Mouse (Mus musculus) E14TG2a.4 (cell line): ENCODE measurements around the gene Hmgb4.

Experiments
- H3K27me3 ChIP-seq: 2 replicates; pipeline ENCODE4 v1.6.1; 2014; ENCODE audit warnings: low read length, control low read depth; ENCODE audit not compliant: insufficient read depth
- H3K36me3 ChIP-seq: 2 replicates; pipeline ENCODE4 v1.6.1; 2014; ENCODE audit warnings: low read length, control low read depth; ENCODE audit not compliant: insufficient read depth
- H3K4me1 ChIP-seq: replicated peaks from 2 replicates; pipeline ENCODE4 v1.6.1; 2014; ENCODE audit warnings: low read depth, low read length, control low read depth
- H3K4me3 ChIP-seq: replicated peaks from 2 replicates; pipeline ENCODE4 v1.5.1; 2014; ENCODE audit warnings: mild to moderate bottlenecking, low read length
- H3K9me3 ChIP-seq: 2 replicates; pipeline ENCODE4 v1.6.1; 2014; ENCODE audit warnings: low read length, control low read depth
- CTCF ChIP-seq: conservative IDR thresholded peaks from 2 replicates; pipeline ENCODE4 v1.5.1; 2014; ENCODE audit warnings: low read length
- NANOG ChIP-seq: IDR thresholded peaks from 2 replicates; pipeline ENCODE4 v1.6.1; 2014; ENCODE audit warnings: borderline replicate concordance, low read length, mixed read lengths
- POU5F1 ChIP-seq: IDR thresholded peaks from 2 replicates; pipeline ENCODE4 v1.6.1; 2014; ENCODE audit warnings: low read length, borderline replicate concordance

The Hmgb4 gene

DNA sequence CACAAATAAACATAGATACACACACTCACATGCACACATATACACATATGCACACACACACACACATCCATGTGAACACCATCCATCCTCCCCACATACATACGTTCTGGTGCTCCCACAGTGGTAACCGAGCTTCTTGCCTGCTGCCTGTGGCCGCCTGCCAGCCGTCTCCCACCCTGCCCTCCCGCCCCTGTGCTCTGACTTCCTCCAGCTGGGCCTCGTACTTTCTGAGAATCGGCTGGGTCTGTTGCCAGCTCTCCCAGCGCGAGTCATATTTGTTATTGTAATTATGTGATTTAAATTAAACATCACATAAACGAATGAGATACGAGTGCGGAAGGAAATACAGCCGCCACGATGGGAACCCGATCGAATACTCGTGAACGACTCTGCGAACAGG lies 10.2 kb upstream of the Hmgb4 start:
- Histone ChIP-seq H3K9me3 (peaks cover 5% of the 10 kb centered on the region), H3K36me3 (no peaks in the 10 kb centered on the region), H3K4me3 (no peak overlapping the region), H3K4me1 (peaks cover 29% of the 10 kb centered on the region), H3K27me3 (peaks cover 5% of the 10 kb centered on the region)
- TF ChIP-seq CTCF, result no peak
- no peak for TF ChIP-seq POU5F1
- no peak for TF ChIP-seq NANOG

GRCm38 (mm10) chr4:128270177-128270576 lies 9.4 kb upstream of the Hmgb4 start:
- no peak overlapping the region for H3K4me3 ChIP-seq
- TF ChIP-seq POU5F1, result no peak
- peaks cover 5% of the 10 kb centered on the region for H3K9me3 ChIP-seq
- peaks cover 2% of the 10 kb centered on the region for H3K27me3 ChIP-seq
- H3K4me1 ChIP-seq, result peaks cover 21% of the 10 kb centered on the region
- no peaks in the 10 kb centered on the region for H3K36me3 ChIP-seq

DNA sequence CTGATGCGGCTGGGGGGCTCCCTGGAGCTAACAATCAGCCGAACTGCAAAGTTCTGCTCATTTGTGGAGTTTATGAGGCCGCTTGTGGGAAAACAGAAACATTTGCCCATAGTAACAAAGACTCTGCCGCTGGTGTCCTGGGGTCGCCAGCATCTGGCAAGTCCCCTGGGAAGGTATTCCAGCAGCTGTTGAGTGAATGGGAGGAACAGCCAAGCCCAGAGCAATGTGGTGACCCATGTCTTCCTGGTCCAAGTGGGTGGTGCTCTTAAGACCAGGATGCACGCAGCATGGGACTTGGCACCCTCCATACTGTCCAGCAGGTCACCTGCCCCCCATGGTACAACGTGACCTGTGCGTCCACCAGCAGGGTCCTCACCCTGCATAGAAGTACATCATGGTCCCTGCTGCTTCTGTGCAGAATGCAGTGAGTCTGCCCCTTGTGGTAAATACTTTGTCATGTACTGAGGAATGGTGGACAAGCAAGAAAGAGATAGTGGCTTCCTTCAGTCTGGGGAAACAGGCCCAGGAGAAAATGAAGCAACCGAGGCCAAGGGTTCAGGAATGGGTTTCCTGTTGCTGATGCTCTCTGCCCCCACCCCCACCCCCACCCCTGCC lies 8.6 kb upstream of the Hmgb4 start:
- Histone ChIP-seq H3K36me3 (no peaks in the 10 kb centered on the region), H3K4me3 (no peak overlapping the region), H3K9me3 (peaks cover 5% of the 10 kb centered on the region), H3K27me3 (peaks cover 2% of the 10 kb centered on the region; the same call in 1 of the 2 replicates), H3K4me1 (peaks cover 15% of the 10 kb centered on the region; the same call in 1 of the 2 replicates)
- TF ChIP-seq POU5F1 (no peak), CTCF (no peak), NANOG (no peak)

- TF ChIP-seq CTCF (no peak), NANOG (no peak), POU5F1 (no peak)
- H3K4me1 ChIP-seq, result no peaks in the 10 kb centered on the region
Measured at GRCm38 (mm10) chr4:128265341-128265740, 4.6 kb upstream of the Hmgb4 start.

GRCm38 (mm10) chr4:128264491-128264890 lies 3.7 kb upstream of the Hmgb4 start:
- no peak for TF ChIP-seq POU5F1
- TF ChIP-seq NANOG, result no peak
- H3K9me3 ChIP-seq, result peaks cover 5% of the 10 kb centered on the region
- no peak overlapping the region for H3K4me3 ChIP-seq
- no peaks in the 10 kb centered on the region for H3K36me3 ChIP-seq
- H3K27me3 ChIP-seq, result peaks cover 3% of the 10 kb centered on the region; the same call in 1 of the 2 replicates
- no peaks in the 10 kb centered on the region for H3K4me1 ChIP-seq

More at GRCm38 (mm10) chr4:128265341-128265740, 4.6 kb upstream of the Hmgb4 start:
- Histone ChIP-seq H3K36me3 (no peaks in the 10 kb centered on the region), H3K27me3 (peaks cover under 1% of the 10 kb centered on the region; the same call in 1 of the 2 replicates), H3K4me3 (no peak overlapping the region), H3K9me3 (peaks cover 5% of the 10 kb centered on the region)

- Histone ChIP-seq H3K36me3 (no peaks in the 10 kb centered on the region), H3K9me3 (no peaks in the 10 kb centered on the region), H3K4me3 (no peak overlapping the region), H3K27me3 (peaks cover 3% of the 10 kb centered on the region; the same call in 1 of the 2 replicates), H3K4me1 (no peaks in the 10 kb centered on the region)
- TF ChIP-seq POU5F1 (no peak), CTCF (no peak), NANOG (no peak)
Measured at GRCm38 (mm10) chr4:128259211-128259610, 1.5 kb downstream of the Hmgb4 start.

DNA sequence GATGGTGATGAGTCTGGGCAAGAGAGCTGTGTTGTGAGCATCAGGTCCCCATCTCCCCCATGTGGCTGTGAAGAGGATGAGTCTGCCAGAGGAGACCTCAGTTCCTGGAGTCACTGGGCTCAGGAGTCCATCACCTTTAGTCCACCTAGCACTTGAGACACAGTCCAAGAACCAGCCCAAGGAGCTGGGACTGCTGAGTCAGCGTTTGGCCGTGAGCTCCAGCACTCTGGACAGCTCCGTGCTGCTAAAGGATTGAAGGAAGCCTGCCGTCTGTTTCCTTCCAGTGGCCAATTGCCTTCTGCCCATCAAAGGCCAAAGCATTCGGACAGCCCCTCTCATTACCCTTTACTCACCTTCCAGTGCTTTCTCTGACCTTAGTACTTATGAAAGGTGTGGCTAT lies 12.1 kb downstream of the Hmgb4 start:
- H3K4me1 ChIP-seq, result 0 out of 2 replicates have a peak, but pooled peaks cover 3% of the 10 kb centered on the region
- H3K9me3 ChIP-seq, result no peaks in the 10 kb centered on the region
- no peak overlapping the region for H3K4me3 ChIP-seq
- no peaks in the 10 kb centered on the region for H3K36me3 ChIP-seq
- H3K27me3 ChIP-seq, result no peaks in the 10 kb centered on the region; the same call in 1 of the 2 replicates
- TF ChIP-seq POU5F1 (no peak), NANOG (no peak), CTCF (no peak)

GRCm38 (mm10) chr4:128245201-128245600 lies 15.6 kb downstream of the Hmgb4 start:
- TF ChIP-seq CTCF, result no peak
- TF ChIP-seq NANOG, result no peak
- Histone ChIP-seq H3K36me3 (no peaks in the 10 kb centered on the region), H3K4me3 (no peak overlapping the region), H3K9me3 (no peaks in the 10 kb centered on the region), H3K27me3 (no peaks in the 10 kb centered on the region; the same call in 1 of the 2 replicates), H3K4me1 (0 out of 2 replicates have a peak, but pooled peaks cover 3% of the 10 kb centered on the region)

- no peaks in the 10 kb centered on the region for H3K36me3 ChIP-seq
- H3K4me3 ChIP-seq, result no peak overlapping the region
- H3K27me3 ChIP-seq, result no peaks in the 10 kb centered on the region; the same call in 1 of the 2 replicates
- H3K4me1 ChIP-seq, result no peaks in the 10 kb centered on the region
- TF ChIP-seq CTCF (no peak), NANOG (no peak), POU5F1 (no peak)
- no peaks in the 10 kb centered on the region for H3K9me3 ChIP-seq
Measured at GRCm38 (mm10) chr4:128241854-128242356, 18.9 kb downstream of the Hmgb4 start.
